Mouse (Mus musculus): Measurements from ENCODE around the gene Arl10. TPM values are rescaled to one million over a fixed set of nuclear protein-coding genes. Genes with fewer than 3 reads are reported as not detected.

Arl10 gene
- polyA plus RNA-seq, 2 experiments from 2014 or later = 3.8 to 5.0 TPM

DNA sequence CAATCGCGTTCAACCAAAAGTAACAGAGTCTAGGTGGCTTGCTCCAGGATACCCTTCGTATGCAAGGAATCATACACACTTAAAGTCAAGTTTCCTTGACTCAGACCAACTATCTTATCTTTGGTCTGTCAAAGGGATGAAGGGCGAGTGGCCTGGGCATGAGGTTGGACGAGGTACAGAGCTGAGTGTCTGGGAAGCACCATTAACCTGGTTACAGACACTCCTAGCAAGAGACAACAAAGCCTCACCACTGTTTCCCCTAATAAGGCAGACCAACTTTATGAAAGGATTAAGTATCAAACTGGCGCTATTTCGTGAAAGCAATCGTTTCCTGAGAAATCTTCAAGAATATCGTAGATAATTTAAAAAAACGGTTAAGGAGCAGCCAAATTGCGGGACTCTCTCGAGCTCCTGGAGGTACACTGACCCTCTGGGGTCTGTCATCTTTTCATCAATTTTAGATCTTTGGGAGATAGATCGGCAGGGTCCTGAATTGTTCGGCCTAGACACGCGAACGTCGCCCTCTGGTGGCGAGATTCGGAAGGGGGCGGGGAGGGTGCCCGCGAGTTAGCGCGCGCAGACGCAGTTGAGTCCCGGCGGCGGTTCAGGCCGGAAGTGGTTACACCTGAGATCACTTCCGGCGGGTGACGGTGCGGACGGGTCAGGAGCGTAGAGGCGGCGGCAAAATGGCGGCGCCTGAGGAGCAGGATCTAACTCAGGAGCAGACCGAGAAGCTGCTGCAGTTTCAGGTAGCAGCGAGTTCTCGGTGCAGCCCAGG is 46.5 kb downstream of the Arl10 start, which contains the start of gene Faf2:
Gene Faf2 (plus strand): TSS at position 630 of the 778 bp plus-strand sequence.
- peak; percentile 97 for ATAC-seq

DNA sequence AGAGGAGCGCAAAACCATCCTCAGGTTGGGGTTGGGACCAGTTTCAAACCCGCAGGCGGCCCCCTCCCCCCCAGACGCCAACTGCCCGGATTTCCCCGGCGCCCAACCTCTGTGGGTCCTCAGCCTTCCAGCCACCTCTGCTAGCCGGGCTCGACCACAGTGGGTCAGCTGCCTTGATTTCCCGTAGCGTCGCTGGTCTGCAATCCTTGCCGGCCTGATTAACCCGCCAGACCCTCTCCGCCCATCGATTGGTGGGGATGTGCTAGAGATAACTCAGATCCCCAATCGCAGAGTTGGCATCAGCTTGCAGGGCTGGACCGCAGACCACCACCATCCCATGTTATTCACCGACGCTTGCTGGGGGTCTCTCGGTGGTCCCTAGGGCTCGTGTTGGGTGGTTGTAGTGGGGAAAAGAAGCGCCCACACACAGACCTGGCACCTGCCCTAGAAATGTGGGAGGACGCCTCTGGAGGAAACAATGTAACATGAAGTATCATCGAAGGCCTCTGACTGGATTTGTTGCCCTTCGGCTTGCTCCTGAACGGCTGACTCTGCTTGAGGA is 47.2 kb downstream of the Arl10 start:
- peak; percentile 36 for ATAC-seq

DNA sequence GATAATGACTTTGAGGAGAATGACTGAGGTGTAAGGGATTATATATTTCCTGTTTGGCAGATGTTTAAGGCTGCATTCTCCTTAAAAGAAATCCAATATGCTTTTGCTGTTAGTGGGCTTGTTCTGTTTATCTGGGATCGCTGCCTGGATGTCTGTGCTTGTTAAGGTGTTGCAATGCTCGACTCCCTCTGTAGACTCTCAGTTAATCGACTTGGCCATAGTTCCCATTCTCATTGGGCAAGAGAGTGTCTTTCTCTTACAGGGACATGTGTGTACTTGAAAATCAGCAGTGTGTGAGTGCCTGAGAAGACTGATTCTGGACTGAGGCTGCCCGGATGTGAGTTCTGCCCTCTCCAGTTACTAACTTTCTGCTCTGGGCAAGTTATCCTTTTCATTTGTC is 54.3 kb downstream of the Arl10 start:
- ATAC-seq = no peak

Other genes starting within 250 kb of the Arl10 start
- not detected for gene Cplx2, start 203.7 kb upstream of the Arl10 start, polyA plus RNA-seq (2017; shearing (Covaris generic))
- gene Thoc3, start 106.2 kb upstream of the Arl10 start, polyA plus RNA-seq (2017; shearing (Covaris generic)) = 10 to 100 TPM; 23.8 to 34.9 TPM
- gene Simc1, start 71.2 kb upstream of the Arl10 start, polyA plus RNA-seq (2017; shearing (Covaris generic)) = 10 to 100 TPM; 13.2 to 13.9 TPM
- 100 to 1,000 TPM in 1 of 2 experiments, 10 to 100 TPM in 1; 67.3 to 104 TPM for gene 4833439L19Rik, start 9.6 kb upstream of the Arl10 start, polyA plus RNA-seq (2017; shearing (Covaris generic))
- 10 to 100 TPM; 59.5 to 64.6 TPM for gene Nop16, start 15.1 kb downstream of the Arl10 start, polyA plus RNA-seq (2017; shearing (Covaris generic))
- gene Higd2a, start 15.2 kb downstream of the Arl10 start, polyA plus RNA-seq (2017; shearing (Covaris generic)) = 100 to 1,000 TPM in 1 of 2 experiments, 10 to 100 TPM in 1; 98.7 to 110 TPM
- gene Cltb, start 36.3 kb downstream of the Arl10 start, polyA plus RNA-seq (2017; shearing (Covaris generic)) = 10 to 100 TPM; 15.6 to 16.2 TPM
- gene Faf2, start 46.8 kb downstream of the Arl10 start, polyA plus RNA-seq (2017; shearing (Covaris generic)) = 100 to 1,000 TPM in 1 of 2 experiments, 10 to 100 TPM in 1; 86.1 to 109 TPM
- gene Rnf44, start 118.9 kb downstream of the Arl10 start, polyA plus RNA-seq (2017; shearing (Covaris generic)) = 10 to 100 TPM; 25.5 to 30.0 TPM
- gene Cdhr2, start 126.4 kb downstream of the Arl10 start, polyA plus RNA-seq (2017; shearing (Covaris generic)) = not detected
- not detected for gene Gprin1, start 174.9 kb downstream of the Arl10 start, polyA plus RNA-seq (2017; shearing (Covaris generic))
- gene Sncb, start 191.6 kb downstream of the Arl10 start, polyA plus RNA-seq (2017; shearing (Covaris generic)) = 1 to 10 TPM in 1 of 2 experiments, under 1 TPM in 1; 0.30 to 1.1 TPM
- not detected for gene Eif4e1b, start 209.0 kb downstream of the Arl10 start, polyA plus RNA-seq (2017; shearing (Covaris generic))
- gene Tspan17, start 214.4 kb downstream of the Arl10 start, polyA plus RNA-seq (2017; shearing (Covaris generic)) = 1 to 10 TPM; 2.1 to 2.7 TPM